Mouse (Mus musculus) limb, embryonic 13.5 days (tissue): ENCODE measurements around the gene 3110082I17Rik. TPM values are rescaled to one million over a fixed set of nuclear protein-coding genes. Genes with fewer than 3 reads are reported as not detected.

Experiments used
- ATAC-seq: fragments of 200-750 bp; cut with Nextera tagmentation; 2 replicates; pipeline ENCODE4 v1.8.0; 2017; ENCODE audit warnings: low read depth, moderate number of reproducible peaks, moderate TSS enrichment; ENCODE audit not compliant: low FRiP score
- H3K27ac ChIP-seq: fragments of 300-500 bp; sonication (generic); 2 replicates; pipeline ENCODE4 v1.5.1; 2015; ENCODE audit warnings: inconsistent platforms, mild to moderate bottlenecking, moderate library complexity
- H3K27me3 ChIP-seq: fragments of 300-500 bp; sonication (generic); 2 replicates; pipeline ENCODE4 v1.6.1; 2015; ENCODE audit warnings: mild to moderate bottlenecking, inconsistent platforms
- H3K36me3 ChIP-seq: fragments of 300-500 bp; sonication (generic); 2 replicates; pipeline ENCODE4 v1.6.1; 2015; ENCODE audit warnings: inconsistent platforms, mild to moderate bottlenecking, moderate library complexity
- H3K4me1 ChIP-seq: fragments of 300-500 bp; sonication (generic); 2 replicates; pipeline ENCODE4 v1.6.1; 2015; ENCODE audit warnings: inconsistent platforms
- H3K4me2 ChIP-seq: fragments of 300-500 bp; sonication (generic); replicated peaks from 2 replicates; pipeline ENCODE4 v1.6.1; 2015; ENCODE audit warnings: inconsistent platforms, mild to moderate bottlenecking, moderate library complexity
- H3K4me3 ChIP-seq: fragments of 300-500 bp; sonication (generic); 2 replicates; pipeline ENCODE4 v1.5.1; 2015; ENCODE audit warnings: moderate library complexity, mild to moderate bottlenecking, inconsistent platforms
- H3K9ac ChIP-seq: fragments of 300-500 bp; sonication (generic); 2 replicates; pipeline ENCODE4 v1.6.1; 2015; ENCODE audit warnings: mild to moderate bottlenecking, inconsistent platforms
- H3K9me3 ChIP-seq: fragments of 300-500 bp; sonication (generic); 2 replicates; pipeline ENCODE4 v1.6.1; 2016; ENCODE audit warnings: inconsistent platforms
- WGBS: fragments of 180-500 bp; shearing (Covaris S2); methylation state at CpG from one replicate; pipeline ENCODE4 v1.1.7; 2015; 5-methylcytosine and 5-hydroxymethylcytosine counted together
- polyA plus RNA-seq: library from polyadenylated mRNA; unstranded; fragments of >200 nt; fragmentation: Nextera tagmentation; extraction: Ambion mirVana; gene quantifications from 2 replicates; pipeline ENCODE4 v1.2.1, GENCODE M21; 2015

The 3110082I17Rik gene
- polyA plus RNA-seq, 1 experiment from 2014 or later = 32.6 TPM

GRCm38 (mm10) chr5:139325395-139325966, 134.8 kb downstream of the 3110082I17Rik start, which contains the start of gene Adap1:
Adap1 (minus strand) TSS chr5:139325622.
- peak within 1 kb of the TSS; percentile 66 for H3K9ac ChIP-seq
- peak within 1 kb of the TSS; percentile 97 for H3K4me2 ChIP-seq
- no peak within 1 kb of the TSS for H3K27ac ChIP-seq
- H3K9me3 ChIP-seq = no peaks in the 10 kb centered on the region
- 3% methylated on average over 61 of the region's 61 CpGs for WGBS
- H3K27me3 ChIP-seq = peaks cover 67% of the 10 kb centered on the region
- H3K4me3 ChIP-seq = peak within 1 kb of the TSS; percentile 61
- no peaks in the 10 kb centered on the region for H3K36me3 ChIP-seq
- H3K4me1 ChIP-seq = peaks cover 12% of the 10 kb centered on the region
- ATAC-seq = peak; percentile 75

GRCm38 (mm10) chr5:139324691-139325394, 135.5 kb downstream of the 3110082I17Rik start:
- ATAC-seq = peak; percentile 28; the same call in 1 of the 2 replicates
- Histone ChIP-seq H3K4me2 (peak overlapping the region; percentile 97), H3K9me3 (no peaks in the 10 kb centered on the region), H3K27ac (no peak overlapping the region), H3K4me1 (peaks cover 12% of the 10 kb centered on the region), H3K4me3 (peak overlapping the region; percentile 61), H3K9ac (peak overlapping the region; percentile 66), H3K27me3 (peaks cover 70% of the 10 kb centered on the region), H3K36me3 (no peaks in the 10 kb centered on the region)
- 3% methylated on average over 40 of the region's 62 CpGs for WGBS

- WGBS = 74% methylated on average over 5 of the region's 5 CpGs
- Histone ChIP-seq H3K27me3 (peaks cover 63% of the 10 kb centered on the region), H3K9me3 (no peaks in the 10 kb centered on the region), H3K4me1 (peaks cover 12% of the 10 kb centered on the region), H3K9ac (no peak overlapping the region), H3K4me3 (no peak overlapping the region; the same call in 1 of the 2 replicates), H3K36me3 (no peaks in the 10 kb centered on the region), H3K4me2 (no peak overlapping the region), H3K27ac (no peak overlapping the region)
- no peak for ATAC-seq
These were observed 136.3 kb downstream of the 3110082I17Rik start for GRCm38 (mm10) chr5:139324045-139324491.

GRCm38 (mm10) chr5:139323260-139323924, 136.9 kb downstream of the 3110082I17Rik start:
- H3K27me3 ChIP-seq = peaks cover 62% of the 10 kb centered on the region
- WGBS = 76% methylated on average over 9 of the region's 9 CpGs
- no peak for ATAC-seq

GRCm38 (mm10) chr5:139321331-139321730, 139.0 kb downstream of the 3110082I17Rik start:
- peaks cover 12% of the 10 kb centered on the region for H3K4me1 ChIP-seq
- no peak overlapping the region for H3K4me3 ChIP-seq
- 79% methylated on average over 6 of the region's 6 CpGs for WGBS
- H3K36me3 ChIP-seq = no peaks in the 10 kb centered on the region
- no peaks in the 10 kb centered on the region for H3K9me3 ChIP-seq
- no peak overlapping the region for H3K27ac ChIP-seq
- H3K9ac ChIP-seq = no peak overlapping the region
- H3K4me2 ChIP-seq = no peak overlapping the region
- H3K27me3 ChIP-seq = peaks cover 46% of the 10 kb centered on the region
- ATAC-seq = no peak

More at GRCm38 (mm10) chr5:139323260-139323924, 136.9 kb downstream of the 3110082I17Rik start:
- Histone ChIP-seq H3K9ac (no peak overlapping the region), H3K36me3 (no peaks in the 10 kb centered on the region), H3K4me1 (peaks cover 12% of the 10 kb centered on the region), H3K4me2 (no peak overlapping the region), H3K27ac (no peak overlapping the region), H3K9me3 (no peaks in the 10 kb centered on the region), H3K4me3 (no peak overlapping the region)

GRCm38 (mm10) chr5:139320424-139320823, 139.9 kb downstream of the 3110082I17Rik start:
- Histone ChIP-seq H3K4me2 (no peak overlapping the region), H3K27ac (no peak overlapping the region), H3K36me3 (no peaks in the 10 kb centered on the region), H3K4me3 (no peak overlapping the region), H3K9me3 (no peaks in the 10 kb centered on the region), H3K27me3 (peaks cover 37% of the 10 kb centered on the region), H3K9ac (no peak overlapping the region), H3K4me1 (peaks cover 12% of the 10 kb centered on the region)
- 73% methylated on average over 7 of the region's 7 CpGs for WGBS
- ATAC-seq = no peak

- Histone ChIP-seq H3K4me1 (no peaks in the 10 kb centered on the region), H3K36me3 (no peaks in the 10 kb centered on the region), H3K4me3 (no peak overlapping the region), H3K9ac (no peak overlapping the region), H3K27ac (no peak overlapping the region), H3K27me3 (peaks cover 12% of the 10 kb centered on the region), H3K9me3 (no peaks in the 10 kb centered on the region), H3K4me2 (no peak overlapping the region)
- no peak for ATAC-seq
- 67% methylated on average over 21 of the region's 21 CpGs for WGBS
These were observed 142.4 kb downstream of the 3110082I17Rik start for GRCm38 (mm10) chr5:139317751-139318504.

GRCm38 (mm10) chr5:139316982-139317675, 143.2 kb downstream of the 3110082I17Rik start:
- H3K4me2 ChIP-seq = no peak overlapping the region
- H3K36me3 ChIP-seq = no peaks in the 10 kb centered on the region
- no peak overlapping the region for H3K9ac ChIP-seq
- WGBS = 68% methylated on average over 6 of the region's 6 CpGs
- ATAC-seq = no peak
- H3K27me3 ChIP-seq = peaks cover 5% of the 10 kb centered on the region; the same call in 1 of the 2 replicates
- no peak overlapping the region for H3K4me3 ChIP-seq
- H3K9me3 ChIP-seq = no peaks in the 10 kb centered on the region
- H3K27ac ChIP-seq = no peak overlapping the region
- no peaks in the 10 kb centered on the region for H3K4me1 ChIP-seq

- no peaks in the 10 kb centered on the region for H3K9me3 ChIP-seq
- no peak overlapping the region for H3K9ac ChIP-seq
- no peaks in the 10 kb centered on the region for H3K4me1 ChIP-seq
- H3K4me3 ChIP-seq = no peak overlapping the region
- no peaks in the 10 kb centered on the region for H3K27me3 ChIP-seq
- no peaks in the 10 kb centered on the region for H3K36me3 ChIP-seq
- no peak overlapping the region for H3K27ac ChIP-seq
- H3K4me2 ChIP-seq = no peak overlapping the region
- WGBS = 80% methylated on average over 12 of the region's 12 CpGs
- ATAC-seq = no peak
These were observed 145.2 kb downstream of the 3110082I17Rik start for GRCm38 (mm10) chr5:139314941-139315642.

- Histone ChIP-seq H3K9me3 (no peaks in the 10 kb centered on the region), H3K4me3 (no peak overlapping the region), H3K36me3 (no peaks in the 10 kb centered on the region), H3K4me1 (no peaks in the 10 kb centered on the region), H3K27ac (no peak overlapping the region), H3K27me3 (no peaks in the 10 kb centered on the region), H3K4me2 (no peak overlapping the region), H3K9ac (no peak overlapping the region)
- no peak for ATAC-seq
- 66% methylated on average over 9 of the region's 9 CpGs for WGBS
These were observed 146.8 kb downstream of the 3110082I17Rik start for GRCm38 (mm10) chr5:139313536-139313935.

GRCm38 (mm10) chr5:139311822-139312221, 148.5 kb downstream of the 3110082I17Rik start:
- Histone ChIP-seq H3K9ac (no peak overlapping the region), H3K4me1 (no peaks in the 10 kb centered on the region)
- WGBS = 92% methylated on average over 9 of the region's 9 CpGs

More at GRCm38 (mm10) chr5:139311822-139312221, 148.5 kb downstream of the 3110082I17Rik start:
- H3K27me3 ChIP-seq = no peaks in the 10 kb centered on the region
- no peaks in the 10 kb centered on the region for H3K9me3 ChIP-seq
- no peak for ATAC-seq
- no peak overlapping the region for H3K4me2 ChIP-seq
- H3K4me3 ChIP-seq = no peak overlapping the region
- H3K27ac ChIP-seq = no peak overlapping the region
- H3K36me3 ChIP-seq = no peaks in the 10 kb centered on the region
